Mouse (Mus musculus): ENCODE measurements around the gene Dpt. TPM values are rescaled to one million over a fixed set of nuclear protein-coding genes. Genes with fewer than 3 reads are reported as not detected.
A peak's percentile ranks its signal among the peaks of the same experiment; 100 is the strongest.
"Not testable (repeated sequence)": the region's sequence is repeated elsewhere in the genome, so short reads cannot be mapped to it uniquely, and the experiment has no call there.

Gene Dpt
- total RNA-seq (2018; cell fraction: chromatin; rRNA removed) = 1 to 10 TPM in 1 of 26 experiments, not detected in 25; 5.0 TPM
- not detected for total RNA-seq (2018; cell fraction: cytosol; rRNA removed)
- not detected for total RNA-seq (2018; cell fraction: nucleus; rRNA removed)
- polyA plus RNA-seq (2018) = not detected in 3 replicates

DNA sequence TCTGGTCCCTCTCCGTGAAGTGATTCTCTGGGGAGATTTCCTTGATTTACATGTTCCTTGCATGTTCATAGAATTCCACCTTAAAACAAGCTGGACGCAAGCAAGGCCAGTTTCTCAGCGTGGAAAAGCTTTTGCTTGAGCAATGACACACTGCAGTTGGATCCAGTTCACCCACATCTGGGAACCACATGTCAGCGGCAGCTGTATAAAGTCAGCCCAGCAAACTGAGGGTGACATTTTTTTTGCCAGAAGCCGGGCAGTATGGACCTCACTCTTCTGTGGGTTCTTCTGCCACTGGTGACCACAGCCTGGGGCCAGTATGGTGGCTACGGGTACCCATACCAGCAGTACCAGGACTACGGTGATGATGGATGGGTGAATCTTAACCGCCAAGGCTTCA is at the start of gene Dpt:
TSS of gene Dpt (plus strand) at position 174 of the 400 bp plus-strand sequence.
- Histone ChIP-seq H3K27ac (no peak within 1 kb of the TSS), H3K4me3 (ENCODE audit: inconsistent target) (no peak within 1 kb of the TSS), H3K79me2 (ENCODE audit: inconsistent target) (no peaks in the 10 kb centered on the region), H3K36me3 (ENCODE audit: inconsistent target) (no peaks in the 10 kb centered on the region)
- WGBS (ENCODE audit: missing documents) = 97% methylated on average over 8 of the region's 8 CpGs

DNA sequence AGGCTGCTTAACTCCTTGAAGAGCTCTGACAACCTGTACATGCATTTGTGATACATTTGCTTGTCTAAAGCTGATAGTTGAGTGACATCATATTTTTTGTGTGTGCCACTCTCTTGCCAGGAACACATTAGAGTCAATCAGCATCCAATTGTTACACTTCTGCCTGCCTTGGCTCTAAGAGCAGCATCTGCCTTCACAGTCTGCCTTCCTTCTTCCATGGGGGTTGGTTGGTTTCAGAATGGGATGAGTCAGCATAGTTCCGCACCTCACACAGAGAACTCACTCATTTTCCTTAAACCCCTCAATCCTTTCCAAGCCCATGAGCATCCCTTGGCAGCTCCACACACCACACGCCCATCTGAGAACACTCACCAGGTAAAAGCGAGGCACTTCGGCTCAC is 42.7 kb upstream of the Dpt start:
- Histone ChIP-seq H3K36me3 (ENCODE audit: inconsistent target) (no peaks in the 10 kb centered on the region), H3K79me2 (ENCODE audit: inconsistent target) (no peaks in the 10 kb centered on the region), H3K4me3 (ENCODE audit: inconsistent target) (no peak overlapping the region), H3K27ac (no peak overlapping the region)
- 87% methylated on average over 4 of the region's 4 CpGs for WGBS (ENCODE audit: missing documents)

DNA sequence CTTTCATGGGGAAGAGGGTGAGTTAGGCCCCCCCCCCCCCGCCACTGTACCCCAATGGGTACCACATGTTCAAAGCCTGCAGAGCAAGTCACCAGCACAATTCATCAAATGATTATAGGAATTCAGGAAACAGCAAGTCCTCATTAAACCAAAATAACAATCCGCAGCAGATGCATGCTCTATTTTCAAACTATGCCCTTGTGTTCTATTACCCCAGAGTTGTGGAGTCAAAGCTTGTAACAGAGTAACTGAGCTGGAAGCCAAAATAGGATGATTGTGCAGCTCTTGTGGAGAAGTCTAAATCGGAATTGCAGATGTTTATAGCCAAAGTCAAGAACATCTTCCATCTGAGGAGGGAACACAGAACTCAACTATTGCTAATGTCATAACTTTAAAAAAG is 40.8 kb upstream of the Dpt start:
- Histone ChIP-seq H3K27ac (no peak overlapping the region), H3K4me3 (ENCODE audit: inconsistent target) (no peak overlapping the region), H3K79me2 (ENCODE audit: inconsistent target) (no peaks in the 10 kb centered on the region), H3K36me3 (ENCODE audit: inconsistent target) (no peaks in the 10 kb centered on the region)
- 87% methylated on average over 3 of the region's 3 CpGs for WGBS (ENCODE audit: missing documents)

DNA sequence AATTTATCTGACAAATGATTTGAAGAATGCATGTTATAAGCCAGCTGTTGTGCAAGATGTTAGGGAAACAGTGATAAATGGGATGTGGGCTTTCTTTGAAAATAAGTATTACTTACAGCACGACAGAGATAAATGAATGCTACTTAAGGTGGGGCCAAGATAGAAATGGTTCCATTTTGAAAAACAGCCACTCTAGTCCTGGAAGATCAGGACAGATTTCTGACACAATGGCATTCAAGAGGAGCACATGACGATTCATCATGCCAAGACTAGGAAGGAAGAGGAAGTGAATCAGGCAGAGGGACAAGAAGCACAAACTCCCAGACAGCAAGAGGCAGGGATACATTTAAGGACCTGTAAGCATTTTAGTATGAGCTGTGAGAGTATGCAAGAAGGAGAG is 39.5 kb upstream of the Dpt start:
- 43% methylated on average over 2 of the region's 2 CpGs for WGBS (ENCODE audit: missing documents)
- H3K4me3 ChIP-seq (ENCODE audit: inconsistent target) = no peak overlapping the region
- no peaks in the 10 kb centered on the region for H3K79me2 ChIP-seq (ENCODE audit: inconsistent target)
- no peaks in the 10 kb centered on the region for H3K36me3 ChIP-seq (ENCODE audit: inconsistent target)
- peak overlapping the region; percentile 31 for H3K27ac ChIP-seq

DNA sequence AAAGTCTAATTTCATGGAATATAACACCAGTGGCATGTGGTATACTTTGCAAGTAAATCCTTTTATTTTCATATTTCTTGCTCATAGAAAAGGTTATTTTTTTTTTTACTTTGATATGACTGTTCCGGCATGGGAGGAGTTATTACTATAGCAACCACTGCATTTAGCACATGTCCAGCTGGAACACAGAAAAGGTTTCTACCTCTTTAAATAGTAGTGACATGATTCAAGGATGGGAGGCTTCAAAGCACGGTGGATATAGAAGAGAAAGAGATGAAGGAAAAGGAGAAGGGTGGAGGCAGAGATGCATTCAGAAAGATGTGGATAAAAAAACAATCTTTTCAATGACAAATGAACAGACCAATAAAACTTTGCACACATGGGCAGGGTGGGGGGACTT is 38.0 kb upstream of the Dpt start:
- 67% methylated on average over 2 of the region's 2 CpGs for WGBS (ENCODE audit: missing documents)
- H3K27ac ChIP-seq = no peak overlapping the region
- no peak overlapping the region for H3K4me3 ChIP-seq (ENCODE audit: inconsistent target)
- H3K79me2 ChIP-seq (ENCODE audit: inconsistent target) = no peaks in the 10 kb centered on the region
- H3K36me3 ChIP-seq (ENCODE audit: inconsistent target) = no peaks in the 10 kb centered on the region

DNA sequence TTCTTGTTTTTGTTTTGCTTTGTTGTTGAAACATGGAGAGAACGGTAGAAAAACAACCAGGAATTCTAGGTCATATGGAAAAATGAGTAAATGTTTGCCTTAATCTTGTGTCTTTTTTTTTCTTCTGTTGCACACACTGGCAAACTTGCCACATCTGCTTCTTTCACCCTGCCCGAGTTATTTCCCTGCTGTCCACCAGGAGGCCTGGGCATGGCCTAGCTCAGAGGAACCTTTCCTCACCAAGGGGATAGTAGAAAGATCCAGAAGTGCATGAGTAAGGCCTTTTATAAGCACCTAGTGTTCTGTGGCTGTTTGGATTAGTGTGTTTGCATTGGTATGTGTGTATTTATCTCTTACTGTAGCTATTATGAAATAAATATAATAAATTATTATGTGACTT is 34.2 kb upstream of the Dpt start:
- Histone ChIP-seq H3K79me2 (ENCODE audit: inconsistent target) (no peaks in the 10 kb centered on the region), H3K4me3 (ENCODE audit: inconsistent target) (no peak overlapping the region), H3K36me3 (ENCODE audit: inconsistent target) (no peaks in the 10 kb centered on the region), H3K27ac (no peak overlapping the region)
- 68% methylated on average over 2 of the region's 2 CpGs for WGBS (ENCODE audit: missing documents)

DNA sequence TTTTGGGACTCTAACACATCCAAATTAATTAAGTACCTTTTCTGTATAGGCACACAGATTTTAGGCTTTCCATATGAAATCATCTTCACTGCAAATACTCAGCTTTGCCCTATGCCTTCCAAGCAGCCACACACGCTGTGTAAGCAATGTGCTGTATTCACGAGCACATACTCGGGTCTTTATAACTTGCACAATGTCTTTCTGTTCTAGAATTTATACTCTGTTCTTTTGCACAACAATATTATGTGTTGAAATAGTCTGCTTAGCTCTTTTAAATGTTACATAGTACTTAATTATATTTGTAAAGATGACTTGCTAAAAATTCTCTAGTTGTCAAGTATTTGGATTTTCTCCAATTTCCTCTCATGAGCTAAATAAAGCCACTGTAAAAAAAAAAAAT is 29.8 kb upstream of the Dpt start:
- Histone ChIP-seq H3K27ac (no peak overlapping the region), H3K4me3 (ENCODE audit: inconsistent target) (no peak overlapping the region), H3K79me2 (ENCODE audit: inconsistent target) (no peaks in the 10 kb centered on the region), H3K36me3 (ENCODE audit: inconsistent target) (no peaks in the 10 kb centered on the region)
- 63% methylated on average over 3 of the region's 3 CpGs for WGBS (ENCODE audit: missing documents)

DNA sequence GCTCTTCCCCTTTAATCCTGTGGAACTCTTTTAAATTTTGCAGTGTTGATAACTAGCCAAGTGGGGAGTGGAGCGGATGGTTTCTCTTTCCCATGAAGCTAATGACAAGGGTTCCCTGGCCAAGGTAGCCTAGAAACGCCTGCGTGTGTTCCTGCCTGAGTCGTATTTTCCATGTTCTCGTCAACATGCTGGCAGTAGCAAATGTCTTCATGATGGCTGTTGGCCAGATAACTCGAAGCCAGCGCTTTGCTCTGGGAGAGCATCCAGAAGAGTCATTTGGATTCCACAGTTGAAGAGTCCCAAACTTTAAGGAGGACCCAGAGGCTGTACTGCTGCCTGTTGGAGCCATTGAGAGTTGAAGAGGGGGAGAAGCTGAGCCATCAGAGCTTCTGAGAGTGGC is 25.8 kb upstream of the Dpt start:
- H3K79me2 ChIP-seq (ENCODE audit: inconsistent target) = no peaks in the 10 kb centered on the region
- no peak overlapping the region for H3K4me3 ChIP-seq (ENCODE audit: inconsistent target)
- 94% methylated on average over 7 of the region's 7 CpGs for WGBS (ENCODE audit: missing documents)
- no peaks in the 10 kb centered on the region for H3K36me3 ChIP-seq (ENCODE audit: inconsistent target)
- no peak overlapping the region for H3K27ac ChIP-seq

DNA sequence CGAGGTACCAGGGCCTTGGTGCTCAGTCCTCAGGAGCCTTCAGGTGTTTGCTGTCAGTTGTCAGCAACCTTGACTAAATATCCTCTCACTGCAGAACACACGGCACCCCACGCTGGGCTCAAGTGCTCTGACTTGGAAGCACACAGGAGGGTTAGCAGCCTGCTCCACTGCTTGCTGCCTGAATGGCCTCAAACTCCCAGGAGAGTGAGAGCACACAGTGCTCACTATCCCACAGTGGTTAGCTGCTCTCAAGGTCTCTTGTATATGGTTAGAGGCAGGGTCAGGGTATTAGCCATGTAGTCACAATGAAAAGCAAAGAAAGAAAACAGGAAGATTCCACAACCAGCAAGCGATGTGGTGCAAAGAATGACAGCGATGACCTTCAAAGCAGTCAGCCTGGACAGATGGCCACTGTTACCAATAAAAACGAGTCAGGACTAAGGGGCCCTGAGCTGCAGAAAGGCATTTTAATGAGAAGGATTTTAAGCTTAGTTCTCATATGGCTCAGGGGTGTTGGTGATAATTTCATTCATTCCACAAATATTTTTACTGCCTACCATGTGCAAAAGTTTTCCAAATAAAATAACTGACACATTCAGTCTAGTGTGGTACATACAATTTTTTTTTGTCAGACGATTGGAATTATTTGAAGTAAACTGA is 15.5 kb upstream of the Dpt start:
- H3K79me2 ChIP-seq (ENCODE audit: inconsistent target) = no peaks in the 10 kb centered on the region
- H3K36me3 ChIP-seq (ENCODE audit: inconsistent target) = no peaks in the 10 kb centered on the region
- 87% methylated on average over 7 of the region's 7 CpGs for WGBS (ENCODE audit: missing documents)
- no peak overlapping the region for H3K4me3 ChIP-seq (ENCODE audit: inconsistent target)
- H3K27ac ChIP-seq = no peak overlapping the region

DNA sequence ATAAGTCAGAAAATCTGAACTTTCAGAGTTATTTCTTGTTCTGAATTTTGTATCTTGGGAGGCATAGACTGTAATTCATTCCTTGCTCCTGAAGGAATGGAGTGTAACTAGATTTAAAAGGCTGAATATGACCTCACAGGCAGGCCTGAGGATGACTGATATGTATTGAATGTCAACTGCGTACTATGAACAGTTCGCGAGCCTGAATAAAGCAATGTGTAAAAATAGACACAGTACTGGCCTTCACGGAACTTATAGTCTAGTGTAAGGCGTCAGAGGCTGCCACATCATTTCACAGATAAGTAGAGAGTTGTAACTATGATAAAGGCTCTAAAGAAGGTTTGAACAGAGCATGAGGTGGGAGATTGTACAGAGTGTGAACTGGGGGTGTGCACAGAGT is 10.3 kb upstream of the Dpt start:
- H3K4me3 ChIP-seq (ENCODE audit: inconsistent target) = no peak overlapping the region
- H3K27ac ChIP-seq = no peak overlapping the region
- H3K79me2 ChIP-seq (ENCODE audit: inconsistent target) = no peaks in the 10 kb centered on the region
- 98% methylated on average over 5 of the region's 5 CpGs for WGBS (ENCODE audit: missing documents)
- H3K36me3 ChIP-seq (ENCODE audit: inconsistent target) = no peaks in the 10 kb centered on the region

DNA sequence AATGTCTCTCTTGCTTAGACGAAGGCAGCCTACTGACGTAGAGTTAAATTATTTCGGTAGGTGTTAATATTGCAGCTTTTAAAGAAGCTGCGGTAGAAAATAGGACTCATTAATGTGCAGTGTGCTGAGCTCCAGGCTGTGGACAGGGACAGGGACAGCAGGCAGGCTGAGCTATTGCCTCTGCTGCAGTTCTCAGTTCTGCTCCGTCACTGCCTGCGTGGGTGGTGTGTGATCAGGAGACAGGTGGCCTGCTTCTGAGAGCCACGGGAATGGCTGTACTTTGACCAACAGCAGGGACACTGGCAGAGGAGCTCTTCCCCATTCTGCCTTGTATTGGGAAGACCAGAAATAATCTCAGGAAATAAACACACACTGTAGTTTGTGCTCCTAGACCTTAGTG is 8.7 kb upstream of the Dpt start:
- no peak overlapping the region for H3K4me3 ChIP-seq (ENCODE audit: inconsistent target)
- 89% methylated on average over 7 of the region's 7 CpGs for WGBS (ENCODE audit: missing documents)
- no peak overlapping the region for H3K27ac ChIP-seq
- no peaks in the 10 kb centered on the region for H3K79me2 ChIP-seq (ENCODE audit: inconsistent target)
- H3K36me3 ChIP-seq (ENCODE audit: inconsistent target) = no peaks in the 10 kb centered on the region

DNA sequence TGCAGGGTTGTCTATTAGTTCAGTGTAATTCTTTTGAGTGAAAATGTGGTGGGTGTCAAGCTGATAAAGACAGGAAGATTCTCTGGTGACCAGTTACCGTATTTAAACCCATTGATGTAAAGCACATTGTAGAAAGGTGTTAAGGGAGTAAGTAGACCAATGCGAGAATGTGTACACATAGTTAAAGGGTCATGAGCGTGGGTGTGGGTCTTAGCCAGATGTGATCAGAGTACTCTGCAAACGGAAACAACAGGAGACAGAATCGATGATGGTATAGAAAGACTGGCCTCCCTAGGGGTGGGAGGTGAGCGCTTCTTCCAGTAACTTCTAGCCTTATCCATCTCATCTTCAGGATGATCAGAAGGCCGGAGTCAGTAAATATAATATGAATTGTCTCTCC is 8.2 kb upstream of the Dpt start:
- 95% methylated on average over 6 of the region's 7 CpGs for WGBS (ENCODE audit: missing documents)
- Histone ChIP-seq H3K36me3 (ENCODE audit: inconsistent target) (no peaks in the 10 kb centered on the region), H3K27ac (no peak overlapping the region), H3K79me2 (ENCODE audit: inconsistent target) (no peaks in the 10 kb centered on the region), H3K4me3 (ENCODE audit: inconsistent target) (no peak overlapping the region)

DNA sequence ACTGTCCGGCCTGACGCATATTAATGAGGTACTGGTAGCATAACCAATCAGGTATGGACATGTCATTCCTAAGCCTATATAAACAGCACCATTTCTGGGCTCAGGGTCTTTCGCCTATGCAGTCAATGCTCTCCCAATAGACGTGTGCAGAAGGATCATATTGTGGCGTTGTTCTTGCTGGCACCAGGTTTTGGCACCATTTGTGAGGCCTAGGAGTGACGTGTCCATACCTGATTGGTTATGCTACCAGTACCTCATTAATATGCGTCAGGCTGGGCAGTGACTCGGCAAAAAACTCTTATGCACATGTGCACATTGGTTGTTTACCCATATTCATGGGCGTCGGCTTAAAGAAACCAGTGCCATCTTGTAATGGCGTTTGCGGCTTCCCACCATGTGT is 6.1 kb upstream of the Dpt start:
- not testable (repeated sequence) for H3K36me3 ChIP-seq (ENCODE audit: inconsistent target); H3K4me3 ChIP-seq (ENCODE audit: inconsistent target); H3K27ac ChIP-seq; H3K79me2 ChIP-seq (ENCODE audit: inconsistent target)
- WGBS (ENCODE audit: missing documents) = 96% methylated on average over 12 of the region's 12 CpGs

DNA sequence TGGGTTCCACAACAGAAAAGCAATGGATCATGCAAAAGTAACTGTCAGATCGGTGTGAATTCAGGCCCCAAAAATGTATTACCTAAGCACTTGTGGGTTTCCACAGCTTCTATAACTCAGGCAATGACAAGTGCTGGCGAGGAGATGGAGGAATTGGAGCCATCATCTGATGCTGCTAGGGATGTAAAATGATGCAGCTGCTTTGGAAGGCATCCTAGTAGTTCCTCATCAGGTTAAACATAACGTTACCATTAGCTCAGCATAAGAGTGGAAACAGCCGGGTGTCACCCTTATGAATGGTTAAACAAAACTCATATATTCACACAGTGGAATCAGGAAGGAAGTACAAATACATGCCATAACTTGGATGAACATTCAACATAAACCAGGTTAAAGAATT is 3.4 kb upstream of the Dpt start:
- Histone ChIP-seq H3K36me3 (ENCODE audit: inconsistent target) (no peaks in the 10 kb centered on the region), H3K4me3 (ENCODE audit: inconsistent target) (no peak overlapping the region), H3K27ac (no peak overlapping the region), H3K79me2 (ENCODE audit: inconsistent target) (no peaks in the 10 kb centered on the region)
- WGBS (ENCODE audit: missing documents) = 84% methylated on average over 4 of the region's 4 CpGs

DNA sequence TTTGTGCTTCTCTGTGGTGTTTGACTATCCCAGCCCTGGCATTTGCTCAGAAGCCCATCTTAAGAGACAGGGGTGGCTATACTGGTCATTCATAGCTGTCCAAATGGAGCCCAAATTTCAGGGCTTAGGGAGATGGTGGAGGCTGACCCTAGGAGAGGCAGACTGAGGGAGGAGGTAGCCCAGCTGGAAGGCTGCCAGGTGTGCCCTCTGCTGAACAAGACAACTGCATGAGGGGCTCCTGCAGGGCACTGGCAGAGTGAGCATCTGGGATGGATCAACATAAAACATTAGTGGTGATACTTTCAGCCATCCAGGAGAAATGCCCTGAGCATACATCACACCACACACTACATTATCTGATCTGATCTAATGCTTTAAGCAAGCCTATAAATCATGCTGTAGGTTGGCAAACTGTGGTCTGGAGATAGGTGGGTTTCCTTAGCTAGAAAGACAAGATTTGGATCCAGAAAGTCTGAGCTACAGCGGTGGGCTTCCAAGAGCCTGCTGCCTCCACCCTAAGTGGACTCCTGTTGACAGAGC is 1.4 kb downstream of the Dpt start:
- Histone ChIP-seq H3K4me3 (ENCODE audit: inconsistent target) (no peak overlapping the region), H3K36me3 (ENCODE audit: inconsistent target) (no peaks in the 10 kb centered on the region), H3K79me2 (ENCODE audit: inconsistent target) (no peaks in the 10 kb centered on the region), H3K27ac (no peak overlapping the region)
- 73% methylated on average over 1 of the region's 1 CpGs for WGBS (ENCODE audit: missing documents)

DNA sequence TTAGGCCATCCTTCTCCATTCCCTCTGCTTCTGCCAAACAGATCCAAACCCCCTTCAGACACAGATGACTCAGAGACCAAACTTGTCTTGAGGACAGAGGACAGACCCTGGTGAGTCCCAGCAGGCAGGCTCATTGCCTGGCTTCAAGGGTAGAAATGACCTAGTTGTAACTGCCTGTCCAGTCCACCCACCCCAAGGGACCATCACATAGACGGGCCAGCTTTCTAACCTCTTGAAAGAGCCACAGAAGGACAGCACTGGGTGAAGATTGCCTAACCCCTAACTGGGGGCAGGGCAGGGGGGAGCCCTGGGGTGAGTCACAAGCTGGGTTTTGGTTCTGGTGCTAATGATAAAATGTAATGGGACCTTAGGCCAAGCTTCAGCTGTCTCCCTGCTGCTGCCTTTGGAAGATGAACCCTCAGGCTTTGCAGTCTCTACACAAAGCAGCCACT is 2.1 kb downstream of the Dpt start:
- Histone ChIP-seq H3K4me3 (ENCODE audit: inconsistent target) (no peak overlapping the region), H3K79me2 (ENCODE audit: inconsistent target) (no peaks in the 10 kb centered on the region), H3K36me3 (ENCODE audit: inconsistent target) (no peaks in the 10 kb centered on the region), H3K27ac (no peak overlapping the region)
- WGBS (ENCODE audit: missing documents) = 56% methylated on average over 1 of the region's 1 CpGs
